20 mouse cellular contexts compared by ENCODE assay signal in genomic region chr13:117611881-117612280, GRCm38 (mm10).
"Had no signal": no experiment of that assay in that cellular context is flagged by ENCODE, and none has a peak within 500 bp of the region (broad histone marks: within the 10 kb centered on the region; RNA-seq: fewer than 3 reads in every experiment).

No protein-coding gene starts in this region.

- DNase-seq: cerebellum, adult 9-10 months; cerebellum, adult 9-11 months; cerebellum, postnatal 10 days; cerebellum, postnatal 14 days; cerebellum, postnatal 25 days; cerebellum, postnatal 36 days; embryo, embryonic 11 days; forebrain, postnatal 0 days; gastrocnemius, adult 2 months; gastrocnemius, postnatal 10 days; gastrocnemius, postnatal 14 days; gastrocnemius, postnatal 25 days; gastrocnemius, postnatal 36 days; heart, adult 11 months; heart, adult 18-20 months; heart, adult 2 months had no signal

- ATAC-seq: forebrain, embryonic 13.5 days; forebrain, embryonic 14.5 days; forebrain, embryonic 15.5 days; forebrain, embryonic 16.5 days; forebrain, postnatal 0 days had no signal
